Mouse (Mus musculus) forebrain, embryonic 15.5 days (tissue): ENCODE data around the gene Slc26a1. TPM values are rescaled to one million over a fixed set of nuclear protein-coding genes. Genes with fewer than 3 reads are reported as not detected.

ENCODE experiments used
- ATAC-seq: fragments of 200-750 bp; cut with Nextera tagmentation; replicated peaks from 2 replicates; pipeline ENCODE4 v1.8.0; 2017; ENCODE audit warnings: mild to moderate bottlenecking, moderate TSS enrichment, moderate library complexity
- H3K27ac ChIP-seq: fragments of 300-500 bp; sonication (generic); replicated peaks from 2 replicates; pipeline ENCODE4 v1.5.1; 2015; ENCODE audit warnings: mild to moderate bottlenecking, inconsistent platforms
- H3K27me3 ChIP-seq: fragments of 300-500 bp; sonication (generic); 2 replicates; pipeline ENCODE4 v1.6.1; 2015; ENCODE audit warnings: inconsistent platforms
- H3K36me3 ChIP-seq: fragments of 300-500 bp; sonication (generic); 2 replicates; pipeline ENCODE4 v1.6.1; 2015; ENCODE audit warnings: mild to moderate bottlenecking, inconsistent platforms
- H3K4me1 ChIP-seq: fragments of 300-500 bp; sonication (generic); 2 replicates; pipeline ENCODE4 v1.6.1; 2015; ENCODE audit warnings: inconsistent platforms
- H3K4me2 ChIP-seq: fragments of 300-500 bp; sonication (generic); replicated peaks from 2 replicates; pipeline ENCODE4 v1.6.1; 2015; ENCODE audit warnings: mild to moderate bottlenecking, inconsistent platforms
- H3K4me3 ChIP-seq: fragments of 300-500 bp; sonication (generic); 2 replicates; pipeline ENCODE4 v1.5.1; 2015; ENCODE audit warnings: mild to moderate bottlenecking, inconsistent platforms
- H3K9ac ChIP-seq: fragments of 300-500 bp; sonication (generic); replicated peaks from 2 replicates; pipeline ENCODE4 v1.6.1; 2015; ENCODE audit warnings: mild to moderate bottlenecking, inconsistent platforms
- H3K9me3 ChIP-seq: fragments of 300-500 bp; sonication (generic); 2 replicates; pipeline ENCODE4 v1.6.1; 2016; ENCODE audit warnings: inconsistent platforms
- WGBS: fragments of 180-500 bp; shearing (Covaris S2); methylation state at CpG from one replicate; pipeline ENCODE4 v1.1.7; 2015; ENCODE audit warnings: mixed read lengths; 5-methylcytosine and 5-hydroxymethylcytosine counted together
- polyA plus RNA-seq: library from polyadenylated mRNA; unstranded; fragments of >200 nt; fragmentation: Nextera tagmentation; extraction: Ambion mirVana; gene quantifications from 2 replicates; pipeline ENCODE4 v1.2.1, GENCODE M21; 2015

Slc26a1 gene
- polyA plus RNA-seq, 1 experiment from 2014 or later = 1.8 TPM

- peak within 1 kb of the TSS; percentile 90 for H3K27ac ChIP-seq
- no peaks in the 10 kb centered on the region for H3K36me3 ChIP-seq
- H3K27me3 ChIP-seq = no peaks in the 10 kb centered on the region
- H3K4me3 ChIP-seq = peak within 1 kb of the TSS; percentile 86
- peak within 1 kb of the TSS; percentile 97 for H3K9ac ChIP-seq
- H3K4me1 ChIP-seq = peaks cover 31% of the 10 kb centered on the region
- no peaks in the 10 kb centered on the region for H3K9me3 ChIP-seq
- under 1% methylated on average over 58 of the region's 58 CpGs for WGBS
- peak within 1 kb of the TSS; percentile 88 for H3K4me2 ChIP-seq
- ATAC-seq = peak; percentile 97
Measured at GRCm38 (mm10) chr5:108629634-108630483, 45.5 kb downstream of the Slc26a1 start, which contains the start of the genes Gak and Tmem175. Gene Gak, minus strand, starts transcription at chr5:108629755. Gene Tmem175, plus strand, starts transcription at chr5:108629770.

GRCm38 (mm10) chr5:108628891-108629633 lies 46.3 kb downstream of the Slc26a1 start:
- Histone ChIP-seq H3K27me3 (no peaks in the 10 kb centered on the region), H3K27ac (peak overlapping the region; percentile 90), H3K4me2 (peak overlapping the region; percentile 88), H3K36me3 (peaks cover 6% of the 10 kb centered on the region), H3K9ac (peak overlapping the region; percentile 97), H3K4me3 (peak overlapping the region; percentile 86), H3K9me3 (no peaks in the 10 kb centered on the region), H3K4me1 (peaks cover 31% of the 10 kb centered on the region)
- WGBS = 1% methylated on average over 32 of the region's 32 CpGs
- ATAC-seq = peak; percentile 88

GRCm38 (mm10) chr5:108626050-108626660 lies 49.2 kb downstream of the Slc26a1 start:
- Histone ChIP-seq H3K36me3 (peaks cover 33% of the 10 kb centered on the region), H3K9me3 (no peaks in the 10 kb centered on the region), H3K9ac (no peak overlapping the region), H3K4me3 (no peak overlapping the region), H3K27me3 (no peaks in the 10 kb centered on the region), H3K4me1 (peaks cover 31% of the 10 kb centered on the region), H3K27ac (no peak overlapping the region), H3K4me2 (no peak overlapping the region)
- WGBS = 89% methylated on average over 4 of the region's 4 CpGs
- no peak for ATAC-seq

- Histone ChIP-seq H3K36me3 (peaks cover 49% of the 10 kb centered on the region), H3K27me3 (no peaks in the 10 kb centered on the region)
- 92% methylated on average over 2 of the region's 2 CpGs for whole genome bisulfite sequencing
Measured at GRCm38 (mm10) chr5:108621870-108622269, 53.5 kb downstream of the Slc26a1 start.

More at GRCm38 (mm10) chr5:108621870-108622269, 53.5 kb downstream of the Slc26a1 start:
- no peak overlapping the region for H3K9ac ChIP-seq
- no peak overlapping the region for H3K4me2 ChIP-seq
- no peaks in the 10 kb centered on the region for H3K9me3 ChIP-seq
- peaks cover under 1% of the 10 kb centered on the region; the same call in 1 of the 2 replicates for H3K4me1 ChIP-seq
- no peak for ATAC-seq
- H3K4me3 ChIP-seq = no peak overlapping the region
- H3K27ac ChIP-seq = no peak overlapping the region

Other genes with a start within 250 kb of the Slc26a1 start
- gene Atp5k, start 241.1 kb downstream of the Slc26a1 start, polyA plus RNA-seq = 367 and 408 TPM in 2 replicates
- gene Mfsd7a, start 226.7 kb downstream of the Slc26a1 start, polyA plus RNA-seq = 0.06 TPM in 2 replicates
- gene Pcgf3, start 214.3 kb downstream of the Slc26a1 start, polyA plus RNA-seq = 33.3 and 36.5 TPM in 2 replicates
- gene Cplx1, start 125.5 kb downstream of the Slc26a1 start, polyA plus RNA-seq = 82.8 and 88.1 TPM in 2 replicates
- 55.5 and 56.4 TPM in 2 replicates for gene Gak, start 45.8 kb downstream of the Slc26a1 start, polyA plus RNA-seq
- gene Tmem175, start 45.8 kb downstream of the Slc26a1 start, polyA plus RNA-seq = 24.2 and 24.7 TPM in 2 replicates
- gene Idua, start 15.2 kb downstream of the Slc26a1 start, polyA plus RNA-seq = 9.9 and 10.9 TPM in 2 replicates
- gene Dgkq, start 5.9 kb downstream of the Slc26a1 start, polyA plus RNA-seq = 23.6 and 24.4 TPM in 2 replicates
- gene Fgfrl1, start 16.8 kb upstream of the Slc26a1 start, polyA plus RNA-seq = 9.4 and 10.1 TPM in 2 replicates
- not detected in 2 replicates for gene Rnf212, start 99.4 kb upstream of the Slc26a1 start, polyA plus RNA-seq
- not detected in 2 replicates for gene Tmed11, start 119.8 kb upstream of the Slc26a1 start, polyA plus RNA-seq
- gene Vmn2r8, start 133.3 kb upstream of the Slc26a1 start, polyA plus RNA-seq = not detected in 2 replicates
- not detected in 2 replicates for gene Vmn2r9, start 177.0 kb upstream of the Slc26a1 start, polyA plus RNA-seq